Mouse (Mus musculus): ENCODE results near the gene Nt5c2. TPM values are rescaled to one million over a fixed set of nuclear protein-coding genes. Genes with fewer than 3 reads are reported as not detected.

The Nt5c2 gene
- polyA plus RNA-seq, 1 experiment from 2014 or later, result 55.1 TPM

GRCm38 (mm10) chr19:46963440-46963839 lies 51.5 kb downstream of the Nt5c2 start:
- no peak for ATAC-seq (replicated peaks; ENCODE audit: low FRiP score, low TSS enrichment, low read depth)
- Histone ChIP-seq H3K36me3 (ENCODE audit: control insufficient read depth, insufficient read depth, low read length) (no peaks in the 10 kb centered on the region), H3K9ac (ENCODE audit: low read length) (no peak overlapping the region), H3K27me3 (replicated peaks; ENCODE audit: control insufficient read depth, insufficient read depth, low read length) (no peaks in the 10 kb centered on the region), H3K4me1 (replicated peaks; ENCODE audit: control insufficient read depth, insufficient read depth, low read length) (peaks cover 22% of the 10 kb centered on the region), H3K27ac (ENCODE audit: low read depth) (no peak overlapping the region), H3K9me3 (ENCODE audit: control insufficient read depth, low read length) (no peaks in the 10 kb centered on the region), H3K4me2 (ENCODE audit: low read length) (no peak overlapping the region), H3K4me3 (ENCODE audit: low read depth, low read length) (no peak overlapping the region)
- no peak for DNase-seq (ENCODE audit: low spot score)

- DNase-seq (ENCODE audit: low spot score) (no peak), ATAC-seq (replicated peaks; ENCODE audit: low FRiP score, low TSS enrichment, low read depth) (no peak)
- peak overlapping the region; percentile 92; the same call in 1 of the 2 replicates for H3K27ac ChIP-seq (ENCODE audit: low read depth)
These were observed 52.1 kb downstream of the Nt5c2 start for GRCm38 (mm10) chr19:46962841-46963240.

GRCm38 (mm10) chr19:46962171-46962772 lies 52.7 kb downstream of the Nt5c2 start:
- H3K4me3 ChIP-seq (ENCODE audit: low read depth, low read length), result peak overlapping the region; percentile 78
- peak; percentile 92 for DNase-seq (ENCODE audit: low spot score)
- H3K9me3 ChIP-seq (ENCODE audit: control insufficient read depth, low read length), result no peaks in the 10 kb centered on the region
- H3K27ac ChIP-seq (ENCODE audit: low read depth), result peak overlapping the region; percentile 92
- WGBS, result under 1% methylated on average over 42 of the region's 54 CpGs
- H3K4me1 ChIP-seq (replicated peaks; ENCODE audit: control insufficient read depth, insufficient read depth, low read length), result peaks cover 21% of the 10 kb centered on the region
- no peaks in the 10 kb centered on the region for H3K36me3 ChIP-seq (ENCODE audit: control insufficient read depth, insufficient read depth, low read length)
- H3K27me3 ChIP-seq (replicated peaks; ENCODE audit: control insufficient read depth, insufficient read depth, low read length), result no peaks in the 10 kb centered on the region
- H3K9ac ChIP-seq (ENCODE audit: low read length), result peak overlapping the region; percentile 90
- peak overlapping the region; percentile 74 for H3K4me2 ChIP-seq (ENCODE audit: low read length)
- ATAC-seq (replicated peaks; ENCODE audit: low FRiP score, low TSS enrichment, low read depth), result peak; percentile 95

More at GRCm38 (mm10) chr19:46962841-46963240, 52.1 kb downstream of the Nt5c2 start:
- peak overlapping the region; percentile 78 for H3K4me3 ChIP-seq (ENCODE audit: low read depth, low read length)
- H3K9ac ChIP-seq (ENCODE audit: low read length), result no peak overlapping the region; the same call in 1 of the 2 replicates
- no peaks in the 10 kb centered on the region for H3K36me3 ChIP-seq (ENCODE audit: control insufficient read depth, insufficient read depth, low read length)
- peak overlapping the region; percentile 60 for H3K4me2 ChIP-seq (ENCODE audit: low read length)
- H3K4me1 ChIP-seq (replicated peaks; ENCODE audit: control insufficient read depth, insufficient read depth, low read length), result peaks cover 21% of the 10 kb centered on the region
- no peaks in the 10 kb centered on the region for H3K27me3 ChIP-seq (replicated peaks; ENCODE audit: control insufficient read depth, insufficient read depth, low read length)
- WGBS, result 8% methylated on average over 7 of the region's 7 CpGs
- H3K9me3 ChIP-seq (ENCODE audit: control insufficient read depth, low read length), result no peaks in the 10 kb centered on the region

- DNase-seq (ENCODE audit: low spot score) (peak; percentile 90), ATAC-seq (replicated peaks; ENCODE audit: low FRiP score, low TSS enrichment, low read depth) (peak; percentile 90)
- peaks cover 21% of the 10 kb centered on the region for H3K4me1 ChIP-seq (replicated peaks; ENCODE audit: control insufficient read depth, insufficient read depth, low read length)
- no peaks in the 10 kb centered on the region for H3K27me3 ChIP-seq (replicated peaks; ENCODE audit: control insufficient read depth, insufficient read depth, low read length)
- peak overlapping the region; percentile 92 for H3K27ac ChIP-seq (ENCODE audit: low read depth)
- no peaks in the 10 kb centered on the region for H3K9me3 ChIP-seq (ENCODE audit: control insufficient read depth, low read length)
- 1% methylated on average over 33 of the region's 36 CpGs for WGBS
- H3K36me3 ChIP-seq (ENCODE audit: control insufficient read depth, insufficient read depth, low read length), result no peaks in the 10 kb centered on the region
- H3K4me3 ChIP-seq (ENCODE audit: low read depth, low read length), result peak overlapping the region; percentile 78
- H3K4me2 ChIP-seq (ENCODE audit: low read length), result peak overlapping the region; percentile 74
- H3K9ac ChIP-seq (ENCODE audit: low read length), result peak overlapping the region; percentile 90
These were observed 53.3 kb downstream of the Nt5c2 start for GRCm38 (mm10) chr19:46961652-46962051.

GRCm38 (mm10) chr19:46961047-46961651 lies 53.8 kb downstream of the Nt5c2 start:
- Histone ChIP-seq H3K27me3 (replicated peaks; ENCODE audit: control insufficient read depth, insufficient read depth, low read length) (no peaks in the 10 kb centered on the region), H3K36me3 (ENCODE audit: control insufficient read depth, insufficient read depth, low read length) (no peaks in the 10 kb centered on the region), H3K4me1 (replicated peaks; ENCODE audit: control insufficient read depth, insufficient read depth, low read length) (peaks cover 21% of the 10 kb centered on the region), H3K4me3 (ENCODE audit: low read depth, low read length) (peak overlapping the region; percentile 78), H3K27ac (ENCODE audit: low read depth) (peak overlapping the region; percentile 92), H3K4me2 (ENCODE audit: low read length) (peak overlapping the region; percentile 74), H3K9ac (ENCODE audit: low read length) (peak overlapping the region; percentile 90), H3K9me3 (ENCODE audit: control insufficient read depth, low read length) (no peaks in the 10 kb centered on the region)
- DNase-seq (ENCODE audit: low spot score), result no peak
- 5% methylated on average over 20 of the region's 22 CpGs for WGBS
- ATAC-seq (replicated peaks; ENCODE audit: low FRiP score, low TSS enrichment, low read depth), result no peak; the same call in 1 of the 2 replicates

- Histone ChIP-seq H3K36me3 (ENCODE audit: control insufficient read depth, insufficient read depth, low read length) (no peaks in the 10 kb centered on the region), H3K27ac (ENCODE audit: low read depth) (no peak overlapping the region), H3K9ac (ENCODE audit: low read length) (peak overlapping the region; percentile 90), H3K4me3 (ENCODE audit: low read depth, low read length) (peak overlapping the region; percentile 78), H3K9me3 (ENCODE audit: control insufficient read depth, low read length) (no peaks in the 10 kb centered on the region), H3K27me3 (replicated peaks; ENCODE audit: control insufficient read depth, insufficient read depth, low read length) (no peaks in the 10 kb centered on the region), H3K4me2 (ENCODE audit: low read length) (peak overlapping the region; percentile 74), H3K4me1 (replicated peaks; ENCODE audit: control insufficient read depth, insufficient read depth, low read length) (peaks cover 21% of the 10 kb centered on the region)
- DNase-seq (ENCODE audit: low spot score) (no peak), ATAC-seq (replicated peaks; ENCODE audit: low FRiP score, low TSS enrichment, low read depth) (no peak)
- 68% methylated on average over 13 of the region's 13 CpGs for WGBS
These were observed 54.6 kb downstream of the Nt5c2 start for GRCm38 (mm10) chr19:46960101-46961046.

- 79% methylated on average over 3 of the region's 3 CpGs for WGBS
- ATAC-seq (replicated peaks; ENCODE audit: low FRiP score, low TSS enrichment, low read depth), result no peak
- DNase-seq (ENCODE audit: low spot score), result no peak
- Histone ChIP-seq H3K27ac (ENCODE audit: low read depth) (no peak overlapping the region), H3K4me3 (ENCODE audit: low read depth, low read length) (no peak overlapping the region), H3K27me3 (replicated peaks; ENCODE audit: control insufficient read depth, insufficient read depth, low read length) (no peaks in the 10 kb centered on the region), H3K36me3 (ENCODE audit: control insufficient read depth, insufficient read depth, low read length) (no peaks in the 10 kb centered on the region), H3K4me1 (replicated peaks; ENCODE audit: control insufficient read depth, insufficient read depth, low read length) (peaks cover 21% of the 10 kb centered on the region), H3K9me3 (ENCODE audit: control insufficient read depth, low read length) (no peaks in the 10 kb centered on the region), H3K9ac (ENCODE audit: low read length) (no peak overlapping the region), H3K4me2 (ENCODE audit: low read length) (no peak overlapping the region)
These were observed 55.4 kb downstream of the Nt5c2 start for GRCm38 (mm10) chr19:46959536-46959935.

- H3K4me2 ChIP-seq (ENCODE audit: low read length), result no peak overlapping the region
- DNase-seq (ENCODE audit: low spot score), result no peak
- H3K27ac ChIP-seq (ENCODE audit: low read depth), result no peak overlapping the region
- no peaks in the 10 kb centered on the region for H3K27me3 ChIP-seq (replicated peaks; ENCODE audit: control insufficient read depth, insufficient read depth, low read length)
- no peaks in the 10 kb centered on the region for H3K9me3 ChIP-seq (ENCODE audit: control insufficient read depth, low read length)
- WGBS, result 61% methylated on average over 3 of the region's 3 CpGs
- no peak for ATAC-seq (replicated peaks; ENCODE audit: low FRiP score, low TSS enrichment, low read depth)
- no peak overlapping the region for H3K9ac ChIP-seq (ENCODE audit: low read length)
- H3K4me3 ChIP-seq (ENCODE audit: low read depth, low read length), result no peak overlapping the region
- peaks cover 21% of the 10 kb centered on the region for H3K4me1 ChIP-seq (replicated peaks; ENCODE audit: control insufficient read depth, insufficient read depth, low read length)
- H3K36me3 ChIP-seq (ENCODE audit: control insufficient read depth, insufficient read depth, low read length), result no peaks in the 10 kb centered on the region
These were observed 56.4 kb downstream of the Nt5c2 start for GRCm38 (mm10) chr19:46958566-46958965.
